ENCODE assay signal across 11 mouse cellular contexts in the genomic region with DNA sequence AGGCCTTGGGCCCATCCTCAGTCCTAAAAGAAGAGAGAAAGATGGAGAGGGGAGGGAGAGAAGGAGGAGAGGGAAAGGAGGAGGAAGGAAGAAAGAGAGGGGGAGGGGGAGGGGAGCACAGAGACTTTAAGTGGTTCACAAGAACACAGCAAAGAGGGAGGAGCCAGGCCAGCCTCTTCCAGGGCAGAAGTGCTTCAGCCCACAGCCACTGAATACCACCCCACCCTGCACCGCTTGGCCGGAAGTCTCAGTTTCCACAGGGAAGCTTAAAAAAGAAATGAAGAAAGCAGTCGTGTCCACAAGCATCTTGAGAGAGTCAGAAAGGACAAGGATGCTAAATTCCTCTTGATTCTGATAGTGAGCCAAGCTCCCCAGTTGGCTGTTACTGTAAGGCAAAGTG. TPM values are rescaled to one million over a fixed set of nuclear protein-coding genes. Genes with fewer than 3 reads are reported as not detected.
A peak's percentile ranks its signal among the peaks of the same experiment; 100 is the strongest.
DNase-seq lines count a peak whose midpoint lies in the region; ATAC-seq and TF ChIP-seq lines count a peak whose summit lies in the region.
"Had no signal": no experiment of that assay in that cellular context is flagged by ENCODE, and none has a peak within 500 bp of the region (broad histone marks: within the 10 kb centered on the region; RNA-seq: fewer than 3 reads in every experiment).

No protein-coding gene starts in this region.

- no peak overlapping the region for H3ac ChIP-seq in myocyte (ENCODE audit: control insufficient read depth, insufficient read length)

- peak; percentile 53 for DNase-seq in gastrocnemius, adult 2 months
- DNase-seq in gastrocnemius, postnatal 10 days = no peak
- peak; percentile 81 for DNase-seq in 416B (ENCODE audit: low read depth)
- DNase-seq in hindbrain, postnatal 0 days (ENCODE audit: low spot score) = no peak
- DNase-seq in ovary, postnatal 36 days (ENCODE audit: low spot score) = no peak
- DNase-seq in forebrain, embryonic 11.5 days (ENCODE audit: low spot score) = no peak
- DNase-seq: heart, postnatal 14 days; kidney, adult 8-10 months; liver, embryonic 13.5 days had no signal

- TF ChIP-seq CTCF in gastrocnemius, adult 2 months (IDR thresholded peaks at IDR 0.05) = no peak
- no peak for TF ChIP-seq CTCF in hindbrain, postnatal 0 days (IDR thresholded peaks at IDR 0.05; ENCODE audit: low read depth)

- H3K9me3 ChIP-seq in hindbrain, postnatal 0 days (ENCODE audit: low read length) = no peaks in the 10 kb centered on the region
- H3K9me3 ChIP-seq in forebrain, embryonic 11.5 days (ENCODE audit: control insufficient read depth, low read length) = no peaks in the 10 kb centered on the region; the same call in 1 of the 2 replicates
- H3K9me3 ChIP-seq: liver, embryonic 13.5 days had no signal

- no peak overlapping the region for H3K9ac ChIP-seq in hindbrain, postnatal 0 days (replicated peaks; ENCODE audit: low read length)
- no peak overlapping the region for H3K9ac ChIP-seq in forebrain, embryonic 11.5 days (ENCODE audit: low read length)
- H3K9ac ChIP-seq: liver, embryonic 13.5 days had no signal

- H3K36me3 ChIP-seq in myocyte (ENCODE audit: control insufficient read depth, insufficient read depth) = no peaks in the 10 kb centered on the region
- H3K36me3 ChIP-seq in hindbrain, postnatal 0 days (ENCODE audit: insufficient read depth, low read length) = no peaks in the 10 kb centered on the region
- no peaks in the 10 kb centered on the region for H3K36me3 ChIP-seq in forebrain, embryonic 11.5 days (ENCODE audit: control insufficient read depth, insufficient read depth, low read length)
- H3K36me3 ChIP-seq: liver, embryonic 13.5 days had no signal

- peak; percentile 30 for ATAC-seq in granulocyte monocyte progenitor cell, adult 5-6 weeks (replicated peaks; ENCODE audit: poor library complexity, severe bottlenecking)
- ATAC-seq in hindbrain, postnatal 0 days = no peak
- no peak for ATAC-seq in forebrain, embryonic 11.5 days (replicated peaks; ENCODE audit: low FRiP score)

- H3K4me1 ChIP-seq in hindbrain, postnatal 0 days (ENCODE audit: insufficient read depth, low read length) = no peaks in the 10 kb centered on the region
- H3K4me1 ChIP-seq in forebrain, embryonic 11.5 days (replicated peaks; ENCODE audit: control insufficient read depth, insufficient read depth, low read length) = no peaks in the 10 kb centered on the region

- TF ChIP-seq POLR2A in myocyte (IDR thresholded peaks at IDR 0.05; ENCODE audit: insufficient read length, low read depth) = no peak

- H3K4me2 ChIP-seq in myocyte (ENCODE audit: low read depth) = peak overlapping the region; percentile 21
- no peak overlapping the region for H3K4me2 ChIP-seq in hindbrain, postnatal 0 days (ENCODE audit: low read depth, low read length)
- no peak overlapping the region for H3K4me2 ChIP-seq in forebrain, embryonic 11.5 days (ENCODE audit: low read depth, low read length, severe bottlenecking)
- H3K4me2 ChIP-seq: liver, embryonic 13.5 days had no signal

- WGBS in hindbrain, postnatal 0 days = 52% methylated on average over 3 of the region's 3 CpGs
- 50% methylated on average over 3 of the region's 3 CpGs for WGBS in forebrain, embryonic 11.5 days

- H3K27ac ChIP-seq in gastrocnemius, adult 2 months = peak overlapping the region; percentile 63
- no peak overlapping the region for H3K27ac ChIP-seq in hindbrain, postnatal 0 days
- no peak overlapping the region for H3K27ac ChIP-seq in forebrain, embryonic 11.5 days (ENCODE audit: low read depth, low read length)
- H3K27ac ChIP-seq: liver, embryonic 13.5 days had no signal

- no peak overlapping the region for H3K4me3 ChIP-seq in gastrocnemius, adult 2 months
- no peak overlapping the region for H3K4me3 ChIP-seq in myocyte
- H3K4me3 ChIP-seq in hindbrain, postnatal 0 days (ENCODE audit: low read length) = no peak overlapping the region
- H3K4me3 ChIP-seq in forebrain, embryonic 11.5 days (ENCODE audit: low read depth, low read length) = no peak overlapping the region
- H3K4me3 ChIP-seq: liver, embryonic 13.5 days had no signal

- no peaks in the 10 kb centered on the region for H3K27me3 ChIP-seq in myocyte (ENCODE audit: control insufficient read depth, insufficient read depth, insufficient read length)
- H3K27me3 ChIP-seq in hindbrain, postnatal 0 days (ENCODE audit: insufficient read depth, low read length) = no peaks in the 10 kb centered on the region
- H3K27me3 ChIP-seq in forebrain, embryonic 11.5 days (ENCODE audit: control insufficient read depth, insufficient read depth, low read length) = no peaks in the 10 kb centered on the region
- H3K27me3 ChIP-seq: liver, embryonic 13.5 days had no signal

- intact Hi-C loops in gastrocnemius, adult 2 months (cut with DNase I) = no loop called here

- H3K79me2 ChIP-seq in myocyte (ENCODE audit: control insufficient read depth, insufficient read depth) = no peaks in the 10 kb centered on the region

TF ChIP-seq in myocyte, 11 proteins besides CTCF, POLR2A, EP300 and RAD21:
- TF ChIP-seq TCF3 (IDR thresholded peaks at IDR 0.05; ENCODE audit: insufficient read length, low read depth) (no peak), SRF (IDR thresholded peaks at IDR 0.05; ENCODE audit: control insufficient read depth, insufficient read length, low read depth) (no peak), TCF12 (IDR thresholded peaks at IDR 0.05; ENCODE audit: insufficient read depth, poor library complexity, severe bottlenecking) (no peak), MAX (IDR thresholded peaks at IDR 0.05; ENCODE audit: low read depth) (no peak), MYOG (IDR thresholded peaks at IDR 0.05; ENCODE audit: control insufficient read depth in 1 of 3, insufficient read depth in 1 of 3, insufficient read length in 2 of 3, low read depth in 2 of 3) (peak in 1 of 3 experiments; percentile 15), POLR2AphosphoS2 (IDR thresholded peaks at IDR 0.05; ENCODE audit: insufficient read length, low read depth) (no peak)

RNA-seq across cellular contexts. Expression of a gene that starts 9.2 kb away (rescaled TPM):
- 10 to 100 TPM; 37.4 to 57.4 TPM for total RNA-seq in gastrocnemius, adult 2 months (2021)
- 100 to 1,000 TPM; 117 to 155 TPM for total RNA-seq in gastrocnemius, postnatal 10 days (2021)
- 199 and 315 TPM in 2 replicates for total RNA-seq in granulocyte monocyte progenitor cell, adult 5-6 weeks (2014; fragmentation: Nextera tagmentation)
- total RNA-seq in granulocyte monocyte progenitor cell, adult 5-6 weeks (2017) = 285 and 305 TPM in 2 replicates
- polyA plus RNA-seq in myocyte (2012; fragmentation: generic; extraction: Trizol) = 466 TPM
- 29.4 and 33.6 TPM in 2 replicates for total RNA-seq in hindbrain, postnatal 0 days (2014; rRNA removed)
- 8.4 and 9.1 TPM in 2 replicates for polyA plus RNA-seq in hindbrain, postnatal 0 days (2015; fragmentation: Nextera tagmentation; extraction: Ambion mirVana)
- 32.0 and 37.4 TPM in 2 replicates for polyA plus RNA-seq in forebrain, embryonic 11.5 days (2014; fragmentation: Nextera tagmentation; extraction: Ambion mirVana)

Comparison
In these comparisons a context has a peak if more than half of its experiments do, and no peak if none do; other contexts are left out.
1. DNase-seq: peak in gastrocnemius, adult 2 months (single experiment) and 416B (single experiment); none in gastrocnemius, postnatal 10 days (single experiment), hindbrain, postnatal 0 days (single experiment), ovary, postnatal 36 days (single experiment) and forebrain, embryonic 11.5 days (single experiment).